Mouse (Mus musculus): ENCODE measurements around the gene Gpr4. TPM values are rescaled to one million over a fixed set of nuclear protein-coding genes. Genes with fewer than 3 reads are reported as not detected.

Gpr4 gene
- polyA plus RNA-seq, 1 experiment from 2014 or later: 1.7 TPM

- Histone ChIP-seq H3K27me3 (no peaks in the 10 kb centered on the region), H3K27ac (replicated peaks) (no peak overlapping the region), H3K4me2 (replicated peaks) (no peak overlapping the region), H3K9me3 (replicated peaks) (no peaks in the 10 kb centered on the region), H3K36me3 (peaks cover 12% of the 10 kb centered on the region; the same call in 1 of the 2 replicates), H3K4me1 (peaks cover 17% of the 10 kb centered on the region), H3K9ac (no peak overlapping the region), H3K4me3 (replicated peaks) (no peak overlapping the region)
- 81% methylated on average over 8 of the region's 8 CpGs for WGBS
- no peak for ATAC-seq (ENCODE audit: insufficient number of reproducible peaks, low FRiP score, low TSS enrichment, low read depth)
Observed at GRCm38 (mm10) chr7:19240905-19241463, 28.6 kb downstream of the Gpr4 start.

DNA sequence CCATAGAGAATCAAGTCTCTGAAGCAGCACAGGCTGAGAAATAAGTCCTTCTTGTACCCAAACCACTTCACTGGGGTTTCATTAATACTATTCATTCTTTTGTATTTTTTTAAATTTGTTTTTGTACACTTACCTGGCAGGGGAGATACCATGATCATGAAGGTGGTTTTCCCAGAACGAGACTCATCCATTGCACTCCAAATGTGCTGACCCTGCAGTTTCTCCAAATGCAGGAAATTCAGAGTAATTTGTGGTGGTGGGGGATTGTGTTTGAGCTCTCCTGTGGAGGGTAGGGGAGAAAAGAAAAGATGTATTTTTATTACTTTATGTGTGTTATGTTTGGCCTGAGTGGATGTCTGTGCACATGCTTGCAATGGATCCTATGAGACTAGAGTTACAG, 29.7 kb downstream of the Gpr4 start:
- Histone ChIP-seq H3K27ac (replicated peaks) (no peak overlapping the region), H3K9me3 (replicated peaks) (no peaks in the 10 kb centered on the region), H3K27me3 (no peaks in the 10 kb centered on the region), H3K4me2 (replicated peaks) (no peak overlapping the region), H3K4me3 (replicated peaks) (no peak overlapping the region), H3K9ac (no peak overlapping the region), H3K4me1 (peaks cover 9% of the 10 kb centered on the region; the same call in 1 of the 2 replicates), H3K36me3 (peaks cover 17% of the 10 kb centered on the region; the same call in 1 of the 2 replicates)
- no peak for ATAC-seq (ENCODE audit: insufficient number of reproducible peaks, low FRiP score, low TSS enrichment, low read depth)
- WGBS: 95% methylated on average over 1 of the region's 1 CpGs

- no peak overlapping the region for H3K27ac ChIP-seq (replicated peaks)
- 85% methylated on average over 5 of the region's 5 CpGs for WGBS
- H3K36me3 ChIP-seq: peaks cover 25% of the 10 kb centered on the region; the same call in 1 of the 2 replicates
- no peaks in the 10 kb centered on the region for H3K9me3 ChIP-seq (replicated peaks)
- H3K9ac ChIP-seq: no peak overlapping the region
- peaks cover 9% of the 10 kb centered on the region; the same call in 1 of the 2 replicates for H3K4me1 ChIP-seq
- H3K4me2 ChIP-seq (replicated peaks): no peak overlapping the region
- no peaks in the 10 kb centered on the region for H3K27me3 ChIP-seq
- H3K4me3 ChIP-seq (replicated peaks): no peak overlapping the region
- no peak for ATAC-seq (ENCODE audit: insufficient number of reproducible peaks, low FRiP score, low TSS enrichment, low read depth)
Observed at GRCm38 (mm10) chr7:19243858-19244257, 31.5 kb downstream of the Gpr4 start.

DNA sequence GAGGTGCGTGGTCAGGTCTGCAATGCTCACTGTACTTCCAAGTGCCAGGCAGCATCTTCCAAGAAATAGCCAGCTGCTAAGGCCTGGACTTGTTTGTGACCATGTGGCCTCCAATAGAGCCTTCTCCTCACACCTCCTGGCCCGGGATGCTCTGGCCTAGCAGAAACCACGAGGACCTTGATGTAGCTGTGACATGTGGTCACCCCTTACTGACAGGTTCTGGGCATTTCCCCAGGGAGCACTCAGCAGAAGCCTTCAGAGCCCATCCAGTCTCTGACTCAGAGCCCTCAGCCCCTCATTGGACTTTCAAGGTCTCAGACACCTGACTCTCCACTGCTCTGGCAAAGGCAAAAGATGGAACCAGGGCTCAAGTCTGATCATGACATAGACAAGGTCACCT, 32.7 kb downstream of the Gpr4 start:
- Histone ChIP-seq H3K36me3 (peaks cover 25% of the 10 kb centered on the region; the same call in 1 of the 2 replicates), H3K9me3 (replicated peaks) (no peaks in the 10 kb centered on the region), H3K27me3 (no peaks in the 10 kb centered on the region), H3K4me2 (replicated peaks) (no peak overlapping the region), H3K4me1 (no peaks in the 10 kb centered on the region), H3K27ac (replicated peaks) (no peak overlapping the region), H3K9ac (no peak overlapping the region), H3K4me3 (replicated peaks) (no peak overlapping the region)
- 89% methylated on average over 3 of the region's 3 CpGs for WGBS
- ATAC-seq (ENCODE audit: insufficient number of reproducible peaks, low FRiP score, low TSS enrichment, low read depth): no peak; the same call in 1 of the 2 replicates

GRCm38 (mm10) chr7:19246855-19247254, 34.5 kb downstream of the Gpr4 start:
- Histone ChIP-seq H3K36me3 (peaks cover 25% of the 10 kb centered on the region; the same call in 1 of the 2 replicates), H3K4me2 (replicated peaks) (no peak overlapping the region), H3K27me3 (no peaks in the 10 kb centered on the region), H3K27ac (replicated peaks) (no peak overlapping the region), H3K9me3 (replicated peaks) (no peaks in the 10 kb centered on the region), H3K4me1 (no peaks in the 10 kb centered on the region), H3K9ac (no peak overlapping the region), H3K4me3 (replicated peaks) (no peak overlapping the region)
- WGBS: 97% methylated on average over 1 of the region's 1 CpGs
- no peak for ATAC-seq (ENCODE audit: insufficient number of reproducible peaks, low FRiP score, low TSS enrichment, low read depth)

GRCm38 (mm10) chr7:19247511-19247910, 35.2 kb downstream of the Gpr4 start:
- H3K9me3 ChIP-seq (replicated peaks): no peaks in the 10 kb centered on the region
- ATAC-seq (ENCODE audit: insufficient number of reproducible peaks, low FRiP score, low TSS enrichment, low read depth): no peak
- 96% methylated on average over 2 of the region's 2 CpGs for WGBS

GRCm38 (mm10) chr7:19252078-19252477, 39.7 kb downstream of the Gpr4 start:
- WGBS: 80% methylated on average over 4 of the region's 4 CpGs
- H3K4me3 ChIP-seq (replicated peaks): no peak overlapping the region
- H3K4me2 ChIP-seq (replicated peaks): no peak overlapping the region
- H3K9me3 ChIP-seq (replicated peaks): no peaks in the 10 kb centered on the region
- peaks cover 6% of the 10 kb centered on the region; the same call in 1 of the 2 replicates for H3K4me1 ChIP-seq
- H3K9ac ChIP-seq: no peak overlapping the region
- H3K27me3 ChIP-seq: no peaks in the 10 kb centered on the region
- no peak for ATAC-seq (ENCODE audit: insufficient number of reproducible peaks, low FRiP score, low TSS enrichment, low read depth)
- no peak overlapping the region for H3K27ac ChIP-seq (replicated peaks)
- H3K36me3 ChIP-seq: peaks cover 22% of the 10 kb centered on the region

More at GRCm38 (mm10) chr7:19247511-19247910, 35.2 kb downstream of the Gpr4 start:
- Histone ChIP-seq H3K4me2 (replicated peaks) (no peak overlapping the region), H3K36me3 (peaks cover 25% of the 10 kb centered on the region; the same call in 1 of the 2 replicates), H3K27ac (replicated peaks) (no peak overlapping the region), H3K27me3 (no peaks in the 10 kb centered on the region), H3K4me3 (replicated peaks) (no peak overlapping the region), H3K9ac (no peak overlapping the region), H3K4me1 (no peaks in the 10 kb centered on the region)

DNA sequence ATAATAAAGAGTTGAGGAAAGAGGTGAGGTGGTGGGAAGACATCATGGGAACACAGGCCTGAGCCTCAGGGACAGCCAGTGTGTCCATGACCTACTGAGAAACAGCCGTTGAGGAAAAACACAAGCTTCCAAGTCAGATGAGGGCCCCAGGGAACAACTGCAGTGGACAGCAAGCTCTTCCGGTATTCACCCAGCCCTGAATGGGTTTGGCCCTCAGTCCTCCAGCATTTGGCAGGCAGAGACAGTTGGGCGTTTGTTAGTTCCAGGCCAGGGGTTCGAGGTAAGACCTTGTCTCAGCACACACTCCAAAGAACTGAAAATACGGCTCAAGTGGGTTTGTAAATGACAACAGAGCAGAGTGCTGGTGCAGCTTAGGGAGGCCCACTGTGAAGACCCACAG, 41.1 kb downstream of the Gpr4 start:
- Histone ChIP-seq H3K4me2 (replicated peaks) (no peak overlapping the region), H3K4me3 (replicated peaks) (no peak overlapping the region), H3K9ac (no peak overlapping the region), H3K36me3 (peaks cover 28% of the 10 kb centered on the region), H3K27ac (replicated peaks) (no peak overlapping the region), H3K4me1 (peaks cover 12% of the 10 kb centered on the region; the same call in 1 of the 2 replicates), H3K27me3 (no peaks in the 10 kb centered on the region), H3K9me3 (replicated peaks) (no peaks in the 10 kb centered on the region)
- WGBS: 61% methylated on average over 5 of the region's 5 CpGs
- no peak for ATAC-seq (ENCODE audit: insufficient number of reproducible peaks, low FRiP score, low TSS enrichment, low read depth)

DNA sequence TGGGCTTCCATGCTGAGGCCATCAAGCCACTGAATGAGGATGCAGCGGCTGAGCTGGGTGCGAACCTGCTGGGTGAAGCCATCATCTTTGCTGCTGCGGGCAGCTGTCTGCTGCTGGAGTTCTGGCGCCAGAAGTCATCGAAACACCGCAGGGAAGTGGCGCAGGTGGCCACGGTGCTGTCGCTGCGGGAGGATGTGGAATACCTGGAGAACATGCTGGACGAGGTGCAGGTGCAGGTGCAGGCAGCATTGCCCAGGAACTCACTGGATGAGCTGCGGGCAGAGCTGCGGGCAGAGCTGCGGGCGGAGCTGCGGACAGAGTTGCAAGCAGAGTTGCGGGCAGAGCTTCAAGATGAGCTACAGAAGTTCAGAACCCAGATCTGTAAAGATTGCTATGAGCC, 43.1 kb downstream of the Gpr4 start:
- Histone ChIP-seq H3K4me1 (peaks cover 12% of the 10 kb centered on the region; the same call in 1 of the 2 replicates), H3K27ac (replicated peaks) (no peak overlapping the region), H3K27me3 (no peaks in the 10 kb centered on the region), H3K9ac (no peak overlapping the region), H3K36me3 (peaks cover 47% of the 10 kb centered on the region), H3K4me3 (replicated peaks) (no peak overlapping the region), H3K9me3 (replicated peaks) (no peaks in the 10 kb centered on the region), H3K4me2 (replicated peaks) (no peak overlapping the region)
- no peak for ATAC-seq (ENCODE audit: insufficient number of reproducible peaks, low FRiP score, low TSS enrichment, low read depth)
- WGBS: 87% methylated on average over 17 of the region's 17 CpGs

- Histone ChIP-seq H3K4me2 (replicated peaks) (no peak overlapping the region), H3K4me3 (replicated peaks) (no peak overlapping the region), H3K9me3 (replicated peaks) (no peaks in the 10 kb centered on the region), H3K27me3 (no peaks in the 10 kb centered on the region), H3K9ac (no peak overlapping the region), H3K36me3 (peaks cover 58% of the 10 kb centered on the region), H3K27ac (replicated peaks) (no peak overlapping the region; the same call in 1 of the 2 replicates), H3K4me1 (peaks cover 12% of the 10 kb centered on the region; the same call in 1 of the 2 replicates)
- WGBS: 68% methylated on average over 7 of the region's 7 CpGs
- no peak for ATAC-seq (ENCODE audit: insufficient number of reproducible peaks, low FRiP score, low TSS enrichment, low read depth)
Observed at GRCm38 (mm10) chr7:19256567-19256966, 44.2 kb downstream of the Gpr4 start.

- ATAC-seq (ENCODE audit: insufficient number of reproducible peaks, low FRiP score, low TSS enrichment, low read depth): peak; percentile 69; the same call in 1 of the 2 replicates
- Histone ChIP-seq H3K9ac (no peak overlapping the region), H3K36me3 (peaks cover 67% of the 10 kb centered on the region), H3K4me3 (replicated peaks) (no peak overlapping the region), H3K27me3 (no peaks in the 10 kb centered on the region), H3K4me2 (replicated peaks) (no peak overlapping the region), H3K4me1 (peaks cover 12% of the 10 kb centered on the region; the same call in 1 of the 2 replicates), H3K9me3 (replicated peaks) (no peaks in the 10 kb centered on the region), H3K27ac (replicated peaks) (peak overlapping the region; percentile 44; the same call in 1 of the 2 replicates)
- WGBS: 38% methylated on average over 11 of the region's 11 CpGs
Observed at GRCm38 (mm10) chr7:19257390-19258022, 45.2 kb downstream of the Gpr4 start.

Data from embryonic facial prominence, embryonic 15.5 days (tissue).